Mouse (Mus musculus): ENCODE data around the gene Ier5.

Gene Ier5

GRCm38 (mm10) chr1:155075856-155076255 lies 23.6 kb downstream of the Ier5 start:
- no peak for DNase-seq

GRCm38 (mm10) chr1:155074856-155075255 lies 24.6 kb downstream of the Ier5 start:
- DNase-seq = no peak

GRCm38 (mm10) chr1:155073905-155074304 lies 25.5 kb downstream of the Ier5 start:
- no peak for DNase-seq

- no peak for DNase-seq
Observed at GRCm38 (mm10) chr1:155073133-155073532, 26.3 kb downstream of the Ier5 start.

- no peak for DNase-seq
Observed at GRCm38 (mm10) chr1:155071287-155071876, 28.1 kb downstream of the Ier5 start.

GRCm38 (mm10) chr1:155070561-155071286 lies 28.7 kb downstream of the Ier5 start:
- no peak for DNase-seq

GRCm38 (mm10) chr1:155069696-155070095 lies 29.7 kb downstream of the Ier5 start:
- no peak for DNase-seq

GRCm38 (mm10) chr1:155066196-155066595 lies 33.2 kb downstream of the Ier5 start:
- no peak for DNase-seq

- DNase-seq = no peak
Observed at GRCm38 (mm10) chr1:155065068-155065701, 34.3 kb downstream of the Ier5 start.

GRCm38 (mm10) chr1:155064649-155065048 lies 34.8 kb downstream of the Ier5 start:
- no peak for DNase-seq

GRCm38 (mm10) chr1:155064111-155064510 lies 35.3 kb downstream of the Ier5 start:
- DNase-seq = no peak

GRCm38 (mm10) chr1:155062963-155063362 lies 36.5 kb downstream of the Ier5 start:
- no peak for DNase-seq

- DNase-seq = no peak
Observed at GRCm38 (mm10) chr1:155062057-155062456, 37.4 kb downstream of the Ier5 start.

- no peak for DNase-seq
Observed at GRCm38 (mm10) chr1:155060832-155061801, 38.3 kb downstream of the Ier5 start.

- DNase-seq = no peak
Observed at GRCm38 (mm10) chr1:155060261-155060660, 39.2 kb downstream of the Ier5 start.

- DNase-seq = peak; percentile 80
Observed at GRCm38 (mm10) chr1:155059505-155059904, 39.9 kb downstream of the Ier5 start.

- DNase-seq = no peak
Observed at GRCm38 (mm10) chr1:155058099-155059012, 41.1 kb downstream of the Ier5 start.

- no peak for DNase-seq
Observed at GRCm38 (mm10) chr1:155056166-155056565, 43.3 kb downstream of the Ier5 start.

GRCm38 (mm10) chr1:155055041-155055440 lies 44.4 kb downstream of the Ier5 start:
- no peak for DNase-seq

- no peak for DNase-seq
Observed at GRCm38 (mm10) chr1:155054366-155054965, 45.0 kb downstream of the Ier5 start.

- no peak for DNase-seq
Observed at GRCm38 (mm10) chr1:155053296-155053695, 46.1 kb downstream of the Ier5 start.
